In genomic region chr4:21951444-21951843, GRCm38 (mm10) we compare ENCODE assay signal across 9 mouse cellular contexts. TPM values are rescaled to one million over a fixed set of nuclear protein-coding genes. Genes with fewer than 3 reads are reported as not detected.
DNase-seq lines count a peak whose midpoint lies in the region; ATAC-seq and TF ChIP-seq lines count a peak whose summit lies in the region.
"Had no signal": no experiment of that assay in that cellular context is flagged by ENCODE, and none has a peak within 500 bp of the region (broad histone marks: within the 10 kb centered on the region; RNA-seq: fewer than 3 reads in every experiment).

No protein-coding gene starts in this region.

- CTCF ChIA-PET in Patski (lab: Charles Lee) = interaction anchor here (0.7 to 3.1 kb wide), 13 partner anchors 9 to 151 kb away, joined by 3 to 21 read pairs (median 5); partner anchors contain the start of gene Faxc

- H3K27ac ChIP-seq in forebrain, embryonic 14.5 days (ENCODE audit: low read depth, low read length) = no peak overlapping the region
- no peak overlapping the region for H3K27ac ChIP-seq in forebrain, embryonic 12.5 days
- H3K27ac ChIP-seq in lung, embryonic 14.5 days (ENCODE audit: low read depth) = no peak overlapping the region
- H3K27ac ChIP-seq in forebrain, postnatal 0 days (ENCODE audit: low read depth, low read length) = peak overlapping the region; percentile 60; the same call in 1 of the 2 replicates

- H3K4me2 ChIP-seq in forebrain, embryonic 14.5 days (ENCODE audit: low read length) = no peak overlapping the region
- H3K4me2 ChIP-seq in forebrain, embryonic 12.5 days = no peak overlapping the region
- no peak overlapping the region for H3K4me2 ChIP-seq in lung, embryonic 14.5 days
- H3K4me2 ChIP-seq in forebrain, postnatal 0 days (ENCODE audit: low read depth) = no peak overlapping the region

- no peaks in the 10 kb centered on the region for H3K4me1 ChIP-seq in forebrain, embryonic 14.5 days (ENCODE audit: control insufficient read depth, insufficient read depth, low read length)
- no peaks in the 10 kb centered on the region for H3K4me1 ChIP-seq in forebrain, embryonic 12.5 days
- no peaks in the 10 kb centered on the region for H3K4me1 ChIP-seq in lung, embryonic 14.5 days (ENCODE audit: insufficient read depth)
- no peaks in the 10 kb centered on the region for H3K4me1 ChIP-seq in forebrain, postnatal 0 days (ENCODE audit: insufficient read depth)

- peak; percentile 78 for DNase-seq in forebrain, embryonic 14.5 days (ENCODE audit: low spot score)
- peak; percentile 79 for DNase-seq in lung, embryonic 14.5 days
- no peak for DNase-seq in lung, postnatal 25 days (ENCODE audit: low spot score)
- DNase-seq in Patski (ENCODE audit: low read depth, low spot score) = no peak
- DNase-seq in forebrain, postnatal 0 days = peak; percentile 80
- peak; percentile 34 for DNase-seq in mesoderm, embryonic 11.5 days (ENCODE audit: low read depth, low spot score)
- no peak for DNase-seq in urinary bladder, adult 2 months (ENCODE audit: low spot score)

- ATAC-seq in forebrain, embryonic 14.5 days = peak; percentile 53
- ATAC-seq in forebrain, embryonic 12.5 days (ENCODE audit: low FRiP score) = no peak
- ATAC-seq in lung, embryonic 14.5 days (ENCODE audit: insufficient read depth) = no peak
- no peak for ATAC-seq in Patski
- peak; percentile 76 for ATAC-seq in forebrain, postnatal 0 days

- in situ Hi-C loops in Patski (cut with MboI; ENCODE audit: low pct_unique_long_range_greater_than_20kb) = no loop called here

- no peaks in the 10 kb centered on the region for H3K9me3 ChIP-seq in forebrain, embryonic 14.5 days (replicated peaks; ENCODE audit: control insufficient read depth, low read length)
- no peaks in the 10 kb centered on the region for H3K9me3 ChIP-seq in forebrain, embryonic 12.5 days
- no peaks in the 10 kb centered on the region for H3K9me3 ChIP-seq in lung, embryonic 14.5 days (ENCODE audit: low read depth, low read length)
- H3K9me3 ChIP-seq in forebrain, postnatal 0 days (ENCODE audit: low read length) = no peaks in the 10 kb centered on the region
- H3K9me3 ChIP-seq: megakaryocyte, embryonic 14.5 days had no signal

- 43% methylated on average over 6 of the region's 6 CpGs for WGBS in forebrain, embryonic 14.5 days
- WGBS in forebrain, embryonic 12.5 days = 47% methylated on average over 6 of the region's 6 CpGs
- WGBS in lung, embryonic 14.5 days = 33% methylated on average over 6 of the region's 6 CpGs
- WGBS in forebrain, postnatal 0 days = 43% methylated on average over 6 of the region's 6 CpGs

- TF ChIP-seq CTCF in lung, embryonic 14.5 days (IDR thresholded peaks at IDR 0.05; ENCODE audit: low read depth) = peak; percentile 64
- peak; percentile 52 for TF ChIP-seq CTCF in Patski (IDR thresholded peaks at IDR 0.05)
- TF ChIP-seq CTCF in forebrain, postnatal 0 days (IDR thresholded peaks at IDR 0.05; ENCODE audit: low read depth) = peak; percentile 75

- POLR2A ChIA-PET in Patski (lab: Charles Lee) = interaction anchor here (0.9 to 1.1 kb wide), 2 partner anchors 9 to 20 kb away, joined by 3 read pairs; no protein-coding TSS in a partner anchor

- H3K9ac ChIP-seq in forebrain, embryonic 14.5 days (ENCODE audit: low read length) = no peak overlapping the region
- no peak overlapping the region for H3K9ac ChIP-seq in forebrain, embryonic 12.5 days
- no peak overlapping the region for H3K9ac ChIP-seq in lung, embryonic 14.5 days
- H3K9ac ChIP-seq in forebrain, postnatal 0 days = no peak overlapping the region

- H3K36me3 ChIP-seq in forebrain, embryonic 14.5 days (ENCODE audit: control insufficient read depth, insufficient read depth, low read length) = peaks cover 39% of the 10 kb centered on the region
- H3K36me3 ChIP-seq in forebrain, embryonic 12.5 days (replicated peaks) = peaks cover 25% of the 10 kb centered on the region
- peaks cover 8% of the 10 kb centered on the region; the same call in 1 of the 2 replicates for H3K36me3 ChIP-seq in lung, embryonic 14.5 days (ENCODE audit: insufficient read depth)
- peaks cover 19% of the 10 kb centered on the region for H3K36me3 ChIP-seq in forebrain, postnatal 0 days (ENCODE audit: insufficient read depth)

- no peak overlapping the region for H3K4me3 ChIP-seq in forebrain, embryonic 14.5 days (ENCODE audit: low read depth, low read length)
- no peak overlapping the region for H3K4me3 ChIP-seq in forebrain, embryonic 12.5 days (replicated peaks)
- H3K4me3 ChIP-seq in lung, embryonic 14.5 days (ENCODE audit: low read depth, low read length) = no peak overlapping the region
- no peak overlapping the region for H3K4me3 ChIP-seq in forebrain, postnatal 0 days (ENCODE audit: low read depth, low read length)
- H3K4me3 ChIP-seq: megakaryocyte, embryonic 14.5 days had no signal

- no peaks in the 10 kb centered on the region for H3K27me3 ChIP-seq in forebrain, embryonic 14.5 days (replicated peaks; ENCODE audit: control insufficient read depth, insufficient read depth, low read length)
- no peaks in the 10 kb centered on the region for H3K27me3 ChIP-seq in forebrain, embryonic 12.5 days
- H3K27me3 ChIP-seq in lung, embryonic 14.5 days (ENCODE audit: insufficient read depth, low read length) = no peaks in the 10 kb centered on the region
- H3K27me3 ChIP-seq in Patski = no peaks in the 10 kb centered on the region
- H3K27me3 ChIP-seq in forebrain, postnatal 0 days (ENCODE audit: insufficient read depth, low read length) = no peaks in the 10 kb centered on the region

RNA-seq across cellular contexts. Expression of gene Faxc, which starts 20.3 kb away (rescaled TPM):
- polyA plus RNA-seq in forebrain, embryonic 14.5 days (2014; fragmentation: Nextera tagmentation; extraction: Ambion mirVana) = 16.2 and 16.4 TPM in 2 replicates
- polyA plus RNA-seq in forebrain, embryonic 12.5 days (2016; fragmentation: Nextera tagmentation; extraction: Ambion mirVana) = 23.0 and 26.8 TPM in 2 replicates
- polyA plus RNA-seq in lung, embryonic 14.5 days (2014; fragmentation: Nextera tagmentation; extraction: Ambion mirVana) = 8.0 TPM in 2 replicates
- 10.8 TPM for polyA plus RNA-seq in Patski (2021)
- total RNA-seq in forebrain, postnatal 0 days (2014; rRNA removed) = 64.1 and 72.0 TPM in 2 replicates
- polyA plus RNA-seq in forebrain, postnatal 0 days (2015; fragmentation: Nextera tagmentation; extraction: Ambion mirVana) = 8.5 and 11.8 TPM in 2 replicates
- polyA plus RNA-seq in urinary bladder, adult 2 months (2012; rRNA removed) = 13.2 and 19.7 TPM in 2 replicates

Comparison
In these comparisons a context has a peak if more than half of its experiments do, and no peak if none do; other contexts are left out.
1. ATAC-seq: peak in forebrain, embryonic 14.5 days (single experiment) and forebrain, postnatal 0 days (single experiment); none in forebrain, embryonic 12.5 days (single experiment), lung, embryonic 14.5 days (single experiment) and Patski (single experiment).
2. DNase-seq: peak in forebrain, embryonic 14.5 days (single experiment), lung, embryonic 14.5 days (single experiment), forebrain, postnatal 0 days (single experiment) and mesoderm, embryonic 11.5 days (single experiment); none in lung, postnatal 25 days (single experiment), Patski (single experiment) and urinary bladder, adult 2 months (single experiment).
3. Peak in every context shown above with its lines, with median percentiles within 50 percentile points of each other: CTCF ChIP-seq.